Mouse (Mus musculus) limb, embryonic 11.5 days (tissue): ENCODE measurements around the gene Skp2. TPM values are rescaled to one million over a fixed set of nuclear protein-coding genes. Genes with fewer than 3 reads are reported as not detected.

ENCODE experiments used
- ATAC-seq: fragments of 200-750 bp; cut with Nextera tagmentation; 2 replicates; pipeline ENCODE4 v1.8.0; 2017; ENCODE audit warnings: low read depth; ENCODE audit not compliant: insufficient number of reproducible peaks, low FRiP score, low TSS enrichment
- DNase-seq: peaks from one replicate; pipeline ENCODE4 v3.0.0-alpha.2; 2015; ENCODE audit warnings: low spot score
- H3K27ac ChIP-seq: fragments of 300-500 bp; sonication (generic); replicated peaks from 2 replicates; pipeline ENCODE4 v1.5.1; 2014; ENCODE audit warnings: low read depth, mild to moderate bottlenecking, low read length
- H3K27me3 ChIP-seq: fragments of 300-500 bp; sonication (generic); 2 replicates; pipeline ENCODE4 v1.6.1; 2014; ENCODE audit warnings: mild to moderate bottlenecking, low read length, mixed read lengths; ENCODE audit not compliant: control insufficient read depth, insufficient read depth
- H3K36me3 ChIP-seq: fragments of 300-500 bp; sonication (generic); 2 replicates; pipeline ENCODE4 v1.6.1; 2014; ENCODE audit warnings: mild to moderate bottlenecking, low read length, moderate library complexity, mixed read lengths; ENCODE audit not compliant: control insufficient read depth, insufficient read depth
- H3K4me1 ChIP-seq: fragments of 300-500 bp; sonication (generic); 2 replicates; pipeline ENCODE4 v1.6.1; 2014; ENCODE audit warnings: low read length, mixed read lengths; ENCODE audit not compliant: control insufficient read depth, insufficient read depth
- H3K4me2 ChIP-seq: fragments of 300-500 bp; sonication (generic); 2 replicates; pipeline ENCODE4 v1.6.1; 2014; ENCODE audit warnings: low read depth, mild to moderate bottlenecking, moderate library complexity; ENCODE audit not compliant: severe bottlenecking
- H3K4me3 ChIP-seq: fragments of 300-500 bp; sonication (generic); 2 replicates; pipeline ENCODE4 v1.5.1; 2014; ENCODE audit warnings: low read depth, low read length
- H3K9ac ChIP-seq: fragments of 300-500 bp; sonication (generic); 2 replicates; pipeline ENCODE4 v1.6.1; 2014; ENCODE audit warnings: mild to moderate bottlenecking, low read length
- H3K9me3 ChIP-seq: fragments of 300-500 bp; sonication (generic); 2 replicates; pipeline ENCODE4 v1.6.1; 2016; ENCODE audit warnings: low read length; ENCODE audit not compliant: control insufficient read depth
- WGBS: fragments of 180-500 bp; shearing (Covaris S2); extraction: QIAGEN DNeasy Blood & Tissue Kit; methylation state at CpG from one replicate; pipeline ENCODE4 v1.1.7; 2014; 5-methylcytosine and 5-hydroxymethylcytosine counted together
- polyA plus RNA-seq: library from polyadenylated mRNA; unstranded; fragments of >200 nt; fragmentation: Nextera tagmentation; extraction: Ambion mirVana; gene quantifications from 2 replicates; pipeline ENCODE4 v1.2.1, GENCODE M21; 2014

Skp2 gene
- polyA plus RNA-seq, 1 experiment from 2014 or later: 160 TPM

GRCm38 (mm10) chr15:9106303-9107074 is 48.7 kb downstream of the Skp2 start:
- no peaks in the 10 kb centered on the region for H3K27me3 ChIP-seq
- H3K9ac ChIP-seq: no peak overlapping the region
- peaks cover 10% of the 10 kb centered on the region for H3K36me3 ChIP-seq
- no peaks in the 10 kb centered on the region for H3K4me1 ChIP-seq
- no peak overlapping the region for H3K4me2 ChIP-seq
- H3K9me3 ChIP-seq: no peaks in the 10 kb centered on the region
- WGBS: 90% methylated on average over 13 of the region's 13 CpGs
- H3K27ac ChIP-seq: no peak overlapping the region
- DNase-seq (no peak), ATAC-seq (no peak)
- H3K4me3 ChIP-seq: no peak overlapping the region

DNA sequence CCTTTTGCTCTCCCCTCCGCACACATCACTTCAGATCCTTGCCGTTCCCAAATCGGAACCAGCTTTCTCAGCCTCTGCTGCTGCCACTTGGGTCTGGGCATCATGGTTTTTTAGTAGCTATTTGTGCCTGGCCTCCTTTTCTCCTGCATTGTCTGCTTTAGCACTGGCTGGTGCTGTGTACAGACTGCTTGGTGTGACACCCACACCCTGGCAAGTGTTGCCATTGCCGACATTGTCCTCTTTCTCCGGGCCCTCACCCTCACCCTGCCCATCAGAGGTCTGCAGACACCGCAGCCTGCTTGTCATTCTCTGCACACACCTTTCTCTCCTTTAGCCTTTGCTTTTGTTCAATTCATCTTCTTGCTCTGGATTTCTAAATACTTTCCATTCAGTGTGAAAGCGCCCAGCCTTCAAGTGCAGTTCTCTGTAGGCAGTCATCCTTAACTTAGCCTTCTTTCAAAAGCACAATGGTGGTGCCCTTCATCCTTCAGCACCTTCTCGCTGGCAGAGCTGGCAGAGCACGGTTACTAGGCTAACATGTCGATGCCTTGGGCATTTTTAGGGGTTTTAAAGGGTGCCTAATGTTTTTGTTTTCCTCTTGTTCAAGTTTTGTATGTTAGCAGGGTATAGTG is 54.7 kb downstream of the Skp2 start:
- Histone ChIP-seq H3K36me3 (peaks cover 19% of the 10 kb centered on the region), H3K27me3 (no peaks in the 10 kb centered on the region), H3K27ac (no peak overlapping the region), H3K9me3 (no peaks in the 10 kb centered on the region), H3K4me2 (no peak overlapping the region), H3K4me1 (no peaks in the 10 kb centered on the region), H3K4me3 (no peak overlapping the region), H3K9ac (no peak overlapping the region)
- DNase-seq (no peak), ATAC-seq (no peak)
- 97% methylated on average over 10 of the region's 10 CpGs for WGBS

GRCm38 (mm10) chr15:9096865-9097264 is 58.4 kb downstream of the Skp2 start:
- ATAC-seq (no peak), DNase-seq (no peak)
- Histone ChIP-seq H3K27ac (no peak overlapping the region), H3K4me3 (no peak overlapping the region), H3K9ac (no peak overlapping the region), H3K9me3 (no peaks in the 10 kb centered on the region), H3K36me3 (peaks cover 25% of the 10 kb centered on the region; the same call in 1 of the 2 replicates), H3K4me2 (no peak overlapping the region), H3K4me1 (no peaks in the 10 kb centered on the region), H3K27me3 (no peaks in the 10 kb centered on the region)
- WGBS: 92% methylated on average over 4 of the region's 4 CpGs

DNA sequence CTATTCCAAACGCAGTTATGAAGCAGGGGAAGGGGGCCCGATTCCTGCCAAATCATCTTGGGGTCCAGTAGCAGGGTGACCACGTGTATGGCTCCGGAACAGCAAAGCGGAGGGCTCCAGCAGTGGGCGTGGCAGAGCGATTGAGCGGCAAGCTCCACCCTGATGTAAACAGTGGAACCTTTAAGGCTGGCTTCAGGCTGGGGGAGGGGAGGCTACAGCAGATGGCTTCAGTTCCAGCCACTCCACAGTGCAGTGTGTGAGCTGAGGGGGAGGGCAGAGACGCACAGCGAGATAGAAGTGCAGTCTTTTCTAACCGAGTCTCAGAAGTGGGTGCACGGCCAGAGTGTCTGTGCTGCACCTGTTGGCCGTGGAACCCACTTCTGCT is 60.9 kb downstream of the Skp2 start:
- peak overlapping the region; percentile 22; the same call in 1 of the 2 replicates for H3K4me2 ChIP-seq
- no peak overlapping the region for H3K9ac ChIP-seq
- H3K27me3 ChIP-seq: no peaks in the 10 kb centered on the region
- H3K4me1 ChIP-seq: no peaks in the 10 kb centered on the region
- no peak overlapping the region for H3K27ac ChIP-seq
- WGBS: 21% methylated on average over 13 of the region's 13 CpGs
- DNase-seq (peak; percentile 57), ATAC-seq (peak; percentile 83)
- H3K9me3 ChIP-seq: no peaks in the 10 kb centered on the region
- H3K36me3 ChIP-seq: peaks cover 19% of the 10 kb centered on the region; the same call in 1 of the 2 replicates
- no peak overlapping the region for H3K4me3 ChIP-seq

DNA sequence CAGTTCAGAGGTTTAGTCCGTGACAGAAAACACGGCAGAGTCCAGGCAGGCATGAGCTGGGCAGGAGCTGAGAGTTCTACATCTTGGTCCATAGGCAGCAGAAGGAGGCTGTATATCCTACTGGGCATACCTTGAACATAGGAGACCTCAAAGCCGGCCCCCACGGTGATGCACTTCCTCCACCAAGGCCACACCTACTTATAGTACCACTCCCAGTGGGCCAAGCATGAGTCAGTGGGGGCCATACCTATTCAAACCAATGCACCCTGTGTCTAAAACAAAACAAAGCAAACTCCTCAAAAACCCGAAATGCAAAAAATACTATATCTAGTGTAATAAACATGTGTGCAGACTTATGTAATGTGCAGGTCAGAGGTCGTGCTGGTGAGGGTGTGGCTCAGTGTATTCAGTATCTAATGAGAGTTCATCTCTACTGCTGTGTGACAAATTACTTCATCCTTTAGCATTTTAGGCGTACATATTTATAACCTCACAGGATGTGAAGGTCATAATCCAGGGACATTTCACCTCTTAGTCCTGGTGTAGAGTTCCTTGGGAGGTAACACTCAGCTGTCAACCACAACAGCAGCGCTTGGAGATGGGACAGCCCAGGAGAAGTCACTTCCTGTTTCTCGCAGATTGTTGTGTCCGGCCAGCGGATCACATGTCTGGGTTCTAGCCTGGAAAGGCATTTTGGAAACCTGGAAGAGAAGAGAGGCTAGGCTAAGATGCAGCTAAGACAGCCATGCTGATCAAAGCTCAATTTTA is 61.4 kb downstream of the Skp2 start:
- H3K4me3 ChIP-seq: no peak overlapping the region
- H3K36me3 ChIP-seq: peaks cover 18% of the 10 kb centered on the region; the same call in 1 of the 2 replicates
- no peak overlapping the region for H3K4me2 ChIP-seq
- 0 out of 2 replicates have a peak, but pooled peaks have one; percentile 31 for ATAC-seq
- 78% methylated on average over 11 of the region's 11 CpGs for WGBS
- H3K27ac ChIP-seq: no peak overlapping the region
- no peaks in the 10 kb centered on the region for H3K4me1 ChIP-seq
- DNase-seq: no peak
- H3K9me3 ChIP-seq: no peaks in the 10 kb centered on the region
- no peaks in the 10 kb centered on the region for H3K27me3 ChIP-seq
- H3K9ac ChIP-seq: no peak overlapping the region

DNA sequence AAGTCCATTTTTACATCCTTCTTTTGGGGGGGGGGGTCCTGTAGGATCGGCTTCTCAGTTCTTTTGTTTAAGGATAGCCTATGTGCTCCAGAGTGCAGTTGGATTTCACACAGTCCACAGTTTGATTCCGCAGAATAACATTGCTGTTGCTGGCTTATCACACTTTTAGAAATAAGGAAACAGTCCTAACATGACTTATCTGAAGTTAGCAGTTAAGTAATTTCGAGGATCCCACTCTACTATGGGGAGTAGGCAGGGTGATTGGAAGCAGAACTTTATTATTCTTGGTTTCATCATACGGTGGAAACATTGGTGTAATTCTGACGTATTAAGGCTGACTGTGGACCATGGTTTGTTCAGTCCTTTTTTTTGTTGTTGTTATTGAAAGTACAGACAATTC is 64.6 kb downstream of the Skp2 start:
- 93% methylated on average over 5 of the region's 5 CpGs for WGBS
- H3K27ac ChIP-seq: no peak overlapping the region
- no peak overlapping the region for H3K9ac ChIP-seq
- no peak for ATAC-seq
- H3K36me3 ChIP-seq: peaks cover 14% of the 10 kb centered on the region; the same call in 1 of the 2 replicates
- H3K4me3 ChIP-seq: no peak overlapping the region
- no peaks in the 10 kb centered on the region for H3K27me3 ChIP-seq
- H3K4me1 ChIP-seq: no peaks in the 10 kb centered on the region
- no peaks in the 10 kb centered on the region for H3K9me3 ChIP-seq
- DNase-seq: no peak
- H3K4me2 ChIP-seq: no peak overlapping the region

DNA sequence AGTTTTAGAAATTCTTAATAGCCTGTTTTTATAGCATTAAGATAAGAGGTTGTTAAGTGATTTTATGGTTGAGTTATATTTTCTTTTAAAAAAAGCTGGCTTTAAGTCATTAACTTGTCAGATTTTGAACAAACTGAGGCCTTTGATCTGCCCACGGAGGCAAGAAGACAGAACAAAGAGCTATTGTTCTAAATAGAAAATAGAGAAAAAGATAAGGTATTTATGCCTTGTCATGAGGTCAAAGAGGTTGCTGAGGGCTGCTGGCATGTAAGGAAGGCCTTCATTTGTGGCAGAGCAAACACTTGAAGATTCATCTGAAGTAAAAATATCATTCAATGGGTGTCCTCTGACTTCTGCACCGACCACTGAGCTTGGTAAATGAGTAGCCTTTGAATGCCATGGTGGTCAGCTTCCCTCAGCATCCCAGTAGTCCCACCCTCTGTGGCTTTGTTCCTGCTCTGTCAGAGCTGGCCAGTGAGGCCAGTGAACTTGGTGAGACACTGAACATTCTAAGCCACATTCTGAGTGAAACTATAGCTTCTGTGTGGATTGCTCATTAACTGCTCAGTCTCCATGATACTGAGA is 66.0 kb downstream of the Skp2 start:
- DNase-seq (no peak), ATAC-seq (no peak)
- peaks cover 12% of the 10 kb centered on the region; the same call in 1 of the 2 replicates for H3K36me3 ChIP-seq
- 68% methylated on average over 2 of the region's 2 CpGs for WGBS
- H3K4me3 ChIP-seq: no peak overlapping the region
- no peak overlapping the region for H3K4me2 ChIP-seq
- no peaks in the 10 kb centered on the region for H3K4me1 ChIP-seq
- H3K9me3 ChIP-seq: no peaks in the 10 kb centered on the region
- H3K27ac ChIP-seq: no peak overlapping the region
- no peak overlapping the region for H3K9ac ChIP-seq
- H3K27me3 ChIP-seq: no peaks in the 10 kb centered on the region

GRCm38 (mm10) chr15:9088683-9089072 is 66.5 kb downstream of the Skp2 start:
- Histone ChIP-seq H3K27ac (no peak overlapping the region), H3K36me3 (peaks cover 15% of the 10 kb centered on the region; the same call in 1 of the 2 replicates), H3K9me3 (no peaks in the 10 kb centered on the region), H3K4me3 (no peak overlapping the region), H3K4me1 (no peaks in the 10 kb centered on the region), H3K4me2 (no peak overlapping the region), H3K27me3 (no peaks in the 10 kb centered on the region), H3K9ac (no peak overlapping the region)
- DNase-seq (no peak), ATAC-seq (no peak)
- 78% methylated on average over 8 of the region's 8 CpGs for WGBS
